Mouse (Mus musculus) kidney, postnatal 4 days (tissue): ENCODE results near the gene Tmem44.

ENCODE experiments used
- DNase-seq, 2 experiments: peaks; one replicate each; pipeline ENCODE4 v3.0.0; 2021; ENCODE audit warnings: mixed read lengths in 2 of 2

The Tmem44 gene

DNA sequence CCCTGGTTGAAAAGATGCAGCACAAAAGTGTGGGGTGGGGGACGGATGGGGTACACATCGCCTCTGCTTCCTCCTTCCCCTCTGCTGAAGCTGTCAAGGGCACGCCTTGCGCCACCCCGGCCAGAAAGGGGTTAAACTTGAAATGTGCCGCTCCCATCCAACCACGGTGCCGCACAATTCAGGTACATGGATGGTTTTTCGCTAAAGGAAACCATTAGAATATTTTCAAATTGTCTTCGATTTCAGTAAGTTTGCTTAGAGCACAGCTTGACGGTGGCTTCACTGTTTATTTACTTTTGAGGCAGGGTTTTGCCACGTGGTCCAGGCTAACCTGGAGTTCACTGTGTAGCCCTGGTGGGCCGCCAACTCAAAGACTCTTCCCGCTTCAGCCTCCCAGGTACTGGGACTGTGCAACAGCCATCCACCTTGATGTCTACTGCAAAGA is at the start of gene Tmem44:
TSS of gene Tmem44 (minus strand) at position 95 of the 445 bp plus-strand sequence.
- no peak for DNase-seq

DNA sequence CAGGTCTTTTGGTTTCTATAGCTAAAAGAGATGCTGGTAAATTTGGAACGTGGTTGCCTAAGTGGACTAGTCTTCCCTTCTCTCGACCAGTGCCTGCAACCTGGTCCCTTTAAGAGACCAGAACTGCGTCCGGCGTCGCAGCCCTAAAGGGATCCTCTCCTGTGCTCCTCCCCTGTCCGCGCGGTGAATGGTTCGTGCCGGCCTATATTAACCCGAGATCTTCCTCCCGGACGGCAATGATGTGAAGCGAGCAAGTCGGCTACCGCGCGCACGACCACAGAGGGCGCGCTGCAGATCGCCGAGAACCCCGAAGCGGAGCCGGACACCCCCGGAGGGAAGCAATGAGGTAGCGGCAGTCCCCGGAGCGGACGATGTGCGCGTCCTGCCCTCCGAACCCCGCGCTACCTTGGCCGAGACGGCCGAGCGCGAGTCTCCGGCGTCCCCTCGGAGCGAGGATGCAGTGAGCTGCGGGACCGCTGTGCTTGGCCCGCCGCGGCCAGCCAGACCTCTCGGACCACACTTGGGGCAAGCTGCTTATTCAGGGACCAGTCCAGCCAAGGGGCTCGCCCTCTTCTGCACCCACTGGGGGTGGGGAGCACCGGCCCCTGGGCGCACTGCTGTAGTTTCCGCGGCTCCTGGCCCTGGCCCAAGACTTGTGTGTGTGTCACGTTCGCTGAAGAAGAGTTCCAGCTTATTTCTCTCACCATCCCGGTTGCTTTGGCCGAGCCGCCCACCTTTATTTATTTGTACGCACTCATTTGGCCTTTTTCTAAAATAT is 49.0 kb upstream of the Tmem44 start, which contains the start of gene Fam43a:
TSS of gene Fam43a (plus strand) at position 233 of the 778 bp plus-strand sequence.
- DNase-seq = peak; percentile 90 to 94

DNA sequence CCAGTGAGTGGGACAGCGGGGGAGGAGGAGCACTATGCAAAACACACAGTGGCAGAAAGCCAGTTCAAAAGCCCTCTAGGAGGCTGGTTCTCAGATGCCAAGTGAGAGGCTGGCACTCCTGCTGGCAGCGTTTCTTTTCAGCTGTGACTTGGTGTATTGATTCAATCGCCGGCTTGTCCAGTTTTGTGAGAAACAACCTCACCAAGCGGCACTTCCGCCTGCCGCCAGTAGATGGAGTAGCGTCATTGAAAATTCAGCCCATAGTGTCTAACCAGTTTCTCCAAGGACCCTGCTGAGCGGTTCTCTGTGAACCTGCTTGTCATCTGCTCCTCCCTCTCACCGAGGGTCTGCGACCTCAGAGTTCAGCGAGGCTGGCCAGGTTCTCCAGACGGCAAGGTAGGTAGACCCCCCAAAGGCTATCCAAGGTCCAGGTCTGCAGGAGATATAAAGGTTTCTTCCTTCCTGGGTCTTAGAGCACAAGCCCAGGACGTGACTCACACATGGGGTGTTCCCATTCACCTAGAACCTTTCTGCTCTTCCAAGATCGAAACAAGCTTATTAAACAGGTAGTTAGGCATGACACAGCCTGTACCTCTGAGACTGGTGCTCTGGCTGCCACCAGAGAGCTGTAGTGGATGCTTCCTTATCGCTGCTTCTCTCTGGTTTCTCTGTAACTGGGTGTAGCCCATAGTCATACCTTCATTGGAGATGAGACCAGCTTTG is 46.5 kb upstream of the Tmem44 start:
- peak; percentile 93 to 94 for DNase-seq

- DNase-seq = no peak
Measured at GRCm38 (mm10) chr16:30595835-30596557, 45.4 kb upstream of the Tmem44 start.

GRCm38 (mm10) chr16:30595356-30595755 is 44.7 kb upstream of the Tmem44 start:
- no peak for DNase-seq

GRCm38 (mm10) chr16:30591990-30592389 is 41.3 kb upstream of the Tmem44 start:
- no peak for DNase-seq

GRCm38 (mm10) chr16:30590264-30591209 is 39.9 kb upstream of the Tmem44 start:
- no peak for DNase-seq

DNA sequence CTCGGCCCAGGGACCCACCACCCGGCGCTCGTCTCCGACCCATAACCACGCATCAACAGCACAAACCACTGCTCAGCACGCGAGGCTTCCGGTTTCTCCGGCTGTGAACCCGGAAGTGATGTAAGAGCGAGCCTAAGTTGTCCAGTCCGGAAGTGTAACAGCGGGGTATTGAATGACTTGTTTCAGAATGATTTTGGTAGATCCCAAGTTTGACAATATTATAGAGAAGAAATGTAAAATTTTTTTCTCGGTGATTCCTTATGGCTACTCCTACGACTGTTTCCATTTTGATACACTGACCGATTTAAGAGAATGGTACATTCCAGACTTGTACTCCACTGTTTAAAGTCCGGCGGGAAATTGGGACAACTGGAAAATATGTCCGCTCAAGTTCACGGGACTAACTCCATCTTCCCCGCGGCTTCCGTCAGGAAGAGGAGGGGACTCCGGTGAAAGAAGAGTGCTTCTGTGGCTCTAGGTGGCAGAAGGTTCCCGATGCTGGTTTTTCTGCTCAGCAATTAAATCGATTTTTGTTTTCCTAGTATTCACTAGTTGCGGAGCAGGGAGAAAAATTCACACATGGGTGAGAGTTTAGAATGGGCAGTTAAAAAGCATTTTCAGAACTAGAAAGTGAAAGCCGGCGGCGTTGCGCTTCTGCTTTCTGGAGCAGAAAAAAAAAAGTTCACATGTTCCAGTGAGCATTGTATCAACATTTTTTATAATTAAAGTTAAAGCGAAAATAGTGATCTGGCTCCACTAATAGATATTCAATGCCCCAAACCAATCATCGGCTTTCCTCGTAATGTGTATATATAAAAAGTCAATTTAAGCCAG is 37.1 kb upstream of the Tmem44 start, which contains the start of gene Lsg1:
TSS of gene Lsg1 (minus strand) at position 99 of the 834 bp plus-strand sequence.
- peak; percentile 83 to 90 for DNase-seq

DNA sequence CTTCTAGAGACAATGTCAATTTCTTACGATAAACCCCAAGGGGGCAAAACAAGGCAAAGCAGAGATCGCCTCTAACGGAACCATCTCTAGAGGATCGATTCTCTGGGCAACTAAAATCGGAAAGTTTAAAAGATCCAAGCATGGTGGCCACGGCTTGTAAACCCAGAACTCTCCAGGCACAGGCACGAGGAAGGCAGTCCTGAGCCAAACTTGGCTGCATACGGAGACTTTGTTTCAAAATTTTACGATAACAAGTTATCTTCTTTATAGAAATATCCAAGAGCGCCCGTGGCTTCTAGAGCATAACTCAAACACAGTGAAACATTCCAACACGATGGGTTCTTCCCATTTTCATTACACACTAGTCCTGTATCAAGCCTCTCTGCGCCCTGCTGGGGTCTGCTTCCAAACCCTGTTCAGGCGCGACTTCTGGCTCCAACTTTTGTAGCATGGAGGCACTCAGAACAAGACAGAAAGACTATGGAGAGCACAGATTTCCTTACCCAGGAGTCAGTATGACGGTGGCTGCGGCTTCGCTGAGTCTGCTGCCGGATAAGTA is 36.4 kb upstream of the Tmem44 start:
- DNase-seq = no peak

DNA sequence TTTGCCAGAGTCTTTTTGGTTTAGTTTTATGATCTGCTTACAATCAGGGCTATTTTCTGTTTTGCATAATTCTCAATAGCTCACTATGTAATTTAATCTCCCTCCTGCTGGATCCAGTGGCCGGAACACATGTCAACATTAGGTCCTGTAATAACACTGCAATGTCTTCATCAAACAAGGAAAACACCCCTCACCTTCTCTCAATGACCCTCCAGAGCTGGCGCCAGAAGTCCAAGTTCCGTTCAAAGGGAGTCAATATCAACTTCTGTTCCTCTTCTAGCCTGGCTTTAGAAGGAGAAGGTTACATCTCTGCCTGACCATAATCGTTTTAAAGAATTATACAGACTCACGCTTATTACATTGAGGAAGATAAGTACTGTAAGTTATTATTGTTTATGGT is 30.1 kb upstream of the Tmem44 start:
- DNase-seq = no peak

DNA sequence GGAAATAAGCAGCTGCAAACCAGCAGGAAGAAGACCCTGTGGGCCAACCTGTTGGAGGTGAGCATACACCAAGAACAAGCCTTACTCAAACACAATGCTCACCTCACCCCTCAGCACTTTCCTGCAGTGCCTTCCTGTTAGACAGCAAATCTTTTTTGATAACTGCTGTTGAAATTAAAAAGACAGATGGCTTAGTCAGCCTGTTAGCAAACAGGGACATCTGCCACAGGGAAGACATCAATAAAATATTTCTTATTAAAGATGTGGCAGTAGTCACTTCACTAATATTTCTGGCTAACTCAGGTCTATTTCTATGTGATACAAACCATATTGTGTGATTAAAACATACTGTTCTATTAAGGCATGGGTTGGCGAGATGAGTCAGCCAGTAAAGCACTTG is 25.8 kb upstream of the Tmem44 start:
- DNase-seq = no peak

- no peak for DNase-seq
Measured at GRCm38 (mm10) chr16:30575815-30576214, 25.2 kb upstream of the Tmem44 start.

DNA sequence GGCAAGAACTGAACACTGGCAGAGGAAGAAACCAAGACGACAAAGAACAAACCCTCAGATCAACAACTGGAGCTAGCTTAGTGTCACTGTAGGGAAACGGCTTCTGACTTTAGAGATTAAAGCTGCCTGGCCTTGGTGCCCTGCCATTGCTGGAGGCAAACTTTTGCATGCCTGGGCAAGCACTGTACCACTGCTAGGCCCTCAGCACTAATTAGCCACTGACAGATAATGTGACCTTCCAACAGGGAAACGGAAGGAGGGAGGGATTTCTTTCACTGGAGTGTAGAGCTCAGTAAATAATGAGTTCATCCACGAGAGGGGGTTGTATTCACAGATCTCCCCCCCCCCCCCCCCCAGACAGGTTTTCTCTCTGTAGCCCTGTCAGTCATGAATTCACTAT is 21.6 kb upstream of the Tmem44 start:
- no peak for DNase-seq

- no peak for DNase-seq
Measured at GRCm38 (mm10) chr16:30571378-30571777, 20.7 kb upstream of the Tmem44 start.

DNA sequence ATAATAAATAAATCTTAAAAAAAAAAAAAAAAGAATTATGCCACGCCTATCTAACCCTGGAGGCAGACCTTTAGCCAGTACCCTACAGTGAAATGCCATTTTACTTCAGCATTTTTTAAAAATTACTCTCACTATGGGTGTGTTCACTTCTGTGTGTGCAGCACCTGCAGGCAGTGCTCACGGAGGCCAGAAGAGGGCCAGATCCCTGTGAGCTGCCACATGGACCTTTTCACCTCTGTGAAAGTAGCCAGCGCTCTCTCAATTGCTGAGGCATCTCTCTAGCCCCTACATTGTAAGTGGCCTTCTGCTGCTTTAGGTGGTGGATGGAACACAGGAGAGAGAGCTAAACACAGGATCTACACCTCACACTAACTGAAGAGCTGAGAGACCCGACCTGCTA is 19.5 kb upstream of the Tmem44 start:
- DNase-seq = no peak

- DNase-seq = no peak
Measured at GRCm38 (mm10) chr16:30565631-30566030, 15.0 kb upstream of the Tmem44 start.

- DNase-seq = no peak
Measured at GRCm38 (mm10) chr16:30560601-30561000, 10.0 kb upstream of the Tmem44 start.

DNA sequence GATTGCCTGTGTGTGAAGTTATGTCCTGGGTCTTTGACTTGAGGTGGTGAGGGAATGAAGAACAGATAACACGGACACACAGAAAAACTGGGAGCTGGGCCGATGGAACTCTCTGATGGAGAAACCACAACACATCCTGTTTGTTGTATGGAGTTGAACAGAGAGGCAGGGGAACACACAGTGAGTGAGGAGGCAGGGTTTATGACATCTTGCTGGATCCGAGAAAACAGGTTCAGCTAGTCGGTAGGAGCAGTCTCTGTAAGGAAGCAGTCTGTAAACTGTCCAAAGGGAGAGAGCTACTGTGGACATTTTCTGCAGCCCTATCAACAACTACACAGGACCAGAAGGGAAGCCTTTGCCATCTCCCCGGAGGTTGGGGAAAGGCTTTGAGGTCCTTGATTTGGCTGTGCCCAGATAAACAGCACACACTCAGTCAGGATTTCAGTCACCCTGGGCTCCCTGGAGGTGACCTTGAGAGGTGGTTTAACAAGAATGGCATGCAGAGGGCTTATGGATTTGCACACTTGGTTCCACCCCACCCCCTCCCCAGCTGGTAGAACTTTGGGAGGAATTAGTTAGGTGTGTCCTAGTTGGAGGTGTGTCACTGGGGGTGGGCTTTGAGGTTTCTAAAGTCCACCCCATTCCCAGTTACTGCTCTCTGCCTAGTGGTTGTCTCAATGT is 8.8 kb upstream of the Tmem44 start:
- DNase-seq = no peak

GRCm38 (mm10) chr16:30554109-30554508 is 3.5 kb upstream of the Tmem44 start:
- no peak for DNase-seq
